Mouse (Mus musculus): ENCODE measurements around the gene Gm12184. TPM values are rescaled to one million over a fixed set of nuclear protein-coding genes. Genes with fewer than 3 reads are reported as not detected.

Gm12184 gene
- polyA plus RNA-seq, 1 experiment, result 13.2 TPM

DNA sequence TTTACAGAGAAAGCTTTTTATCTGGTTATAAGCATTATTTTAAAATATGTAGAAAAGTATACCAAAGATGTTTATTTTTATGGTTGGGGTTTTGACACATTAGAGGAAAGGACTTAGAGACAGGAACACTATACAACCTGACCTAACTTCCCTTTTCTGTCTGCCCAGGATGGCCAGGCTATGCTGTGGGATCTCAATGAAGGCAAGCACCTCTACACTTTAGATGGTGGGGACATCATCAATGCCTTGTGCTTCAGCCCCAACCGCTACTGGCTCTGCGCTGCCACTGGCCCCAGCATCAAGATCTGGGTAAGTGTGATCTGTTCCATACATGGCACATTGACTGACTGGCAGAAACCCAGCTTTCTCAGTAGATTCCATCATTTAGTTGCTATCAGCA, 22.5 kb downstream of the Gm12184 start:
- Histone ChIP-seq H3K27me3 (ENCODE audit: control insufficient read depth, insufficient read depth, insufficient read length) (no peaks in the 10 kb centered on the region), H3K79me2 (ENCODE audit: control insufficient read depth, insufficient read depth) (peaks cover 40% of the 10 kb centered on the region), H3K36me3 (ENCODE audit: control insufficient read depth, insufficient read depth) (peaks cover 71% of the 10 kb centered on the region), H3ac (ENCODE audit: control insufficient read depth, insufficient read length) (no peak overlapping the region), H3K4me3 (no peak overlapping the region), H3K4me2 (ENCODE audit: low read depth) (no peak overlapping the region)
- TF ChIP-seq POLR2AphosphoS2 (IDR thresholded peaks at IDR 0.05; ENCODE audit: insufficient read length, low read depth), result peak; percentile 74
- TF ChIP-seq E2F4 (IDR thresholded peaks at IDR 0.05; ENCODE audit: insufficient read depth), result no peak

DNA sequence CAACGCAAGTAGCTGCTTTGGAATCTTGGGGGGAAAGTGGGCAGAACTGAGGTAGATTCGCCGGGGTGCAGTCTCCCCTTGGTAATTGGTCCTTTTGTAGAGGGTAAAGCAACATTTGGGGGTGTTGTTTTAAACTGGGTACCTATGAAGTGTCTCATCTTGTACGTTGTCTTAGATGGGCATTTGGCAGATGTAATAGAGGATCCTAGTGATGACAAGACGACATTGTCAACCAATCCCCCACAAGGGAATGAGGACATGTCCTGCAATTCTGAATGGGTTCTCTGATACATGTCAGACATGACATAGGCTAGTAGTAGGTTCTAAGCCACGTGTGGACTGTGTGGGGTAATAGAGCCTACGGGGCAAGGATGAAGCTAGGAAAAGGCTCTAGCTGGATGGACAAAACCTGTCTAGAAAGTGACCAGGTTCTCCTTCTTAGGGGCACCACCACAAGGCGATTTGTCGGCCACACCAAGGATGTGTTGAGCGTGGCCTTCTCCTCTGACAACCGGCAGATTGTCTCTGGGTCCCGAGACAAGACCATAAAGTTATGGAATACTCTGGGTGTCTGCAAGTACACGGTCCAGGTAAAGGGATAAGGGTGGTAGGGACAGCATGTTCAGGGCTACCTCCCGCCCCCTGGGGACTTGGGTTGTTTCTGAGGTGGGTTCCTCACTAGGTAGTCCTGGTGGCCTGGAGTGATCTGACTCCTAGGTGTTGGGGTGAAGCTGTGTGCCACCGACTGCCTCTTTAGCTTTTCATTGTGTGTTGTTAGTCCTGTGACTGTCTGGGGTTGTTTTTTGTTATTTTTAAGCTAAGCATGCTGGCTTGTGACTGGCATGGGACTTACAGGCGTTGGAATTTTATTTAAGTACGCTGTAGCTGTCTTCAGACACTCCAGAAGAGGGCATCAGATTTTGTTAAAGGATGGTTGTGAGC, 24.4 kb downstream of the Gm12184 start:
- Histone ChIP-seq H3ac (ENCODE audit: control insufficient read depth, insufficient read length) (peak overlapping the region; percentile 17), H3K27me3 (ENCODE audit: control insufficient read depth, insufficient read depth, insufficient read length) (no peaks in the 10 kb centered on the region), H3K36me3 (ENCODE audit: control insufficient read depth, insufficient read depth) (peaks cover 61% of the 10 kb centered on the region), H3K4me3 (peak overlapping the region; percentile 89), H3K79me2 (ENCODE audit: control insufficient read depth, insufficient read depth) (peaks cover 49% of the 10 kb centered on the region), H3K4me2 (ENCODE audit: low read depth) (peak overlapping the region; percentile 96)
- TF ChIP-seq POLR2A (IDR thresholded peaks at IDR 0.05; ENCODE audit: insufficient read length, low read depth) (no peak), POLR2AphosphoS2 (IDR thresholded peaks at IDR 0.05; ENCODE audit: insufficient read length, low read depth) (no peak), SRF (IDR thresholded peaks at IDR 0.05; ENCODE audit: control insufficient read depth, insufficient read length, low read depth) (no peak), USF1 (IDR thresholded peaks at IDR 0.05; ENCODE audit: low read depth) (no peak), MYOG (IDR thresholded peaks at IDR 0.05; ENCODE audit: control insufficient read depth in 1 of 3, insufficient read depth in 1 of 3, insufficient read length in 2 of 3, low read depth in 2 of 3) (no peak), CEBPB (IDR thresholded peaks at IDR 0.05; ENCODE audit: insufficient read depth, poor library complexity, severe bottlenecking) (no peak), TCF12 (IDR thresholded peaks at IDR 0.05; ENCODE audit: insufficient read depth, poor library complexity, severe bottlenecking) (no peak), MYOD1 (IDR thresholded peaks at IDR 0.05; ENCODE audit: control insufficient read depth in 1 of 3, insufficient read length in 2 of 3, low read depth in 2 of 3) (no peak), REST (IDR thresholded peaks at IDR 0.05; ENCODE audit: insufficient read depth, insufficient read length) (no peak), TCF3 (IDR thresholded peaks at IDR 0.05; ENCODE audit: insufficient read length, low read depth) (no peak), E2F4 (IDR thresholded peaks at IDR 0.05; ENCODE audit: insufficient read depth) (no peak), MAX (IDR thresholded peaks at IDR 0.05; ENCODE audit: low read depth) (no peak)

DNA sequence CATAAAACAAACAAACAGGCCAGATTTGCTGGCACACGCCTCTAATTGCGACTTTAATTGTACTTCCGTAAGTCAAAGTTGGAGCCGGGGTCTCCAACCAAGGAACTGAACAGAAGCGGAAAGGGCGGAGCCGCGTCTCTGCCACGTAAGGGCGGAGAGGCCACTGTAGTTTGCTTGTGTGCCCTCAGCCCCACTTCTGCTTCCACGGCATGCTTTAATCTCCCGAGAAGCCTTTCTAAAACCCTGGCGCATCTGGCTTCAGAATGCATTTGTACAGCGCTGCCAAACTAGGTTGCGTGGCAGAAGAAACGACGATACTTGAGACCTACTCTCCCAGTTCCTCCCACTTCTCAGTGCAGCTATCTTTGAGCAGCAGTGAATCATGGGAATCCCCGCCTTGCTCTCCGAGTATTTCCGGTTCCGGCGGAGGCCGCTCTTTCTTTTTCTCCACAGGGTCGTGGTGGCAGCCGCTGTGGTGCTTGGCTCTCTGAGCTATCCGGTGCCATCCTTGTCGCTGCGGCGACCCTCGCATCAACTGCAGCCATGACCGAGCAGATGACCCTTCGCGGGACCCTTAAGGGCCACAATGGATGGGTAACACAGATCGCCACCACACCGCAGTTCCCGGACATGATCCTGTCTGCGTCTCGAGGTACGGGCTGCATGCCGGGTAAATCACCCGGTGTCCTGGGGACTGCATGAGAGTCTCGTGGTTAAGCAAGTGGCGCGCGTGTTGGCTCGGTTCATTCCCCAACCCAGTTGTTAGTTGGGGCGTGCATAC, 26.3 kb downstream of the Gm12184 start, which contains the start of gene Rack1:
TSS of gene Rack1 (plus strand) at position 412 of the 781 bp plus-strand sequence.
- H3K4me3 ChIP-seq, result peak within 1 kb of the TSS; percentile 89
- H3ac ChIP-seq (ENCODE audit: control insufficient read depth, insufficient read length), result peak within 1 kb of the TSS; percentile 17
- peaks cover 49% of the 10 kb centered on the region for H3K79me2 ChIP-seq (ENCODE audit: control insufficient read depth, insufficient read depth)
- TF ChIP-seq TCF3 (IDR thresholded peaks at IDR 0.05; ENCODE audit: insufficient read length, low read depth) (no peak), SRF (IDR thresholded peaks at IDR 0.05; ENCODE audit: control insufficient read depth, insufficient read length, low read depth) (peak; percentile 20), MYOG (IDR thresholded peaks at IDR 0.05; ENCODE audit: control insufficient read depth in 1 of 3, insufficient read depth in 1 of 3, insufficient read length in 2 of 3, low read depth in 2 of 3) (no peak), POLR2A (IDR thresholded peaks at IDR 0.05; ENCODE audit: insufficient read length, low read depth) (peak; percentile 78), POLR2AphosphoS2 (IDR thresholded peaks at IDR 0.05; ENCODE audit: insufficient read length, low read depth) (peak; percentile 94), CEBPB (IDR thresholded peaks at IDR 0.05; ENCODE audit: insufficient read depth, poor library complexity, severe bottlenecking) (0 out of 2 replicates have a peak, but pooled peaks have one; percentile 2)
- H3K36me3 ChIP-seq (ENCODE audit: control insufficient read depth, insufficient read depth), result peaks cover 41% of the 10 kb centered on the region
- no peaks in the 10 kb centered on the region for H3K27me3 ChIP-seq (ENCODE audit: control insufficient read depth, insufficient read depth, insufficient read length)
- H3K4me2 ChIP-seq (ENCODE audit: low read depth), result peak within 1 kb of the TSS; percentile 99

DNA sequence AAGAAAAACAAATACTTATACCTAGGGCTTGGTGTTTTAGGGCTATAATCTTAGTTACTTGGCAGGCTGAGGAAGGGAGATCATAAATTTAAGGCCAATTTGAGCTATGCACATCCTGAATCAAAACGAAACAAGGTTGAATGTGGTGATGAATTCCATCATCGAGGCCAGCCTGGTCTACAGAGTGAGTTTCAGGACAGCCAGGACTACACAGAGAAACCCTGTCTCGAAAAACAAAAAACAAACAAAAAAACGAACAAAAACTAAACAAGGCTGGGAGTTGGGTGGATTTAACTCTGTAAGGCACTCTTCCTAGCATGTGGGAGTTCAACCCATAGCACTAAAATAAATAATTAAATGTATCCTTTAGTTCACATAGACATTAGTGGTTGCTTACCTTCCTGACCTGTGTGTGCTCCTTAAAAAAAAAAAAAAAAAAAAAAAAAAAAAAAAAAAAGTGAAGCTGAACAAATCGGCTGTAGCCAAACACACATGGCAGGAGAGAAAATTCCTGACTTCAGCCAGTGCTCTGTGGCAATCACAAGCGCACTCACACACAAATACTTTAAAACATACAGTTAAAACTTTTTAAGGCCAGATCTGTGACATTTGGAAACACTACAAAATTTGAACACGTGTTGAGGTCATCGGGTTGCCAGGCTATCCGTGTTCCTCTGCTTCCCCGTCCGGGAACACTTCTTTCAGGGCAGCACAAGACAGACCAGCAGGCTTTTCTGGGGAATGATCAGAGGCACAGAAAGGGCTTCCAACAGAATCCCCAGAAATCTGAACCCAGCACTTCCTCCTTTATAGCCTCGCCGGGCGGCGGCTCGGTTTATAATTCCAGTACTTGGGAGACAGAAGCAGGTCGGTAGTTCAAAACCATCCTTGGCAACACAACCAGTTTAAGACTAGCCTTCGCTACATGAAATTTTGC, 27.2 kb downstream of the Gm12184 start:
- no peak for TF ChIP-seq E2F4 (IDR thresholded peaks at IDR 0.05; ENCODE audit: insufficient read depth)
- no peak for TF ChIP-seq POLR2A (IDR thresholded peaks at IDR 0.05; ENCODE audit: insufficient read length, low read depth)
- no peak for TF ChIP-seq MYOG (IDR thresholded peaks at IDR 0.05; ENCODE audit: control insufficient read depth in 1 of 3, insufficient read depth in 1 of 3, insufficient read length in 2 of 3, low read depth in 2 of 3)
- TF ChIP-seq REST (IDR thresholded peaks at IDR 0.05; ENCODE audit: insufficient read depth, insufficient read length), result no peak
- no peak for TF ChIP-seq MAX (IDR thresholded peaks at IDR 0.05; ENCODE audit: low read depth)
- no peak for TF ChIP-seq POLR2AphosphoS2 (IDR thresholded peaks at IDR 0.05; ENCODE audit: insufficient read length, low read depth)
- TF ChIP-seq TCF12 (IDR thresholded peaks at IDR 0.05; ENCODE audit: insufficient read depth, poor library complexity, severe bottlenecking), result no peak
- no peak for TF ChIP-seq USF1 (IDR thresholded peaks at IDR 0.05; ENCODE audit: low read depth)

More for the DNA sequence above, 27.2 kb downstream of the Gm12184 start:
- peaks cover 49% of the 10 kb centered on the region for H3K79me2 ChIP-seq (ENCODE audit: control insufficient read depth, insufficient read depth)
- H3ac ChIP-seq (ENCODE audit: control insufficient read depth, insufficient read length), result peak overlapping the region; percentile 17
- H3K27me3 ChIP-seq (ENCODE audit: control insufficient read depth, insufficient read depth, insufficient read length), result no peaks in the 10 kb centered on the region
- H3K4me3 ChIP-seq, result peak overlapping the region; percentile 89
- H3K36me3 ChIP-seq (ENCODE audit: control insufficient read depth, insufficient read depth), result peaks cover 33% of the 10 kb centered on the region
- peak overlapping the region; percentile 99 for H3K4me2 ChIP-seq (ENCODE audit: low read depth)

Measured in myocyte (in vitro differentiated cells).